Mouse (Mus musculus) megakaryocyte, embryonic 14.5 days (primary cell): ENCODE results near the gene Cfap206. TPM values are rescaled to one million over a fixed set of nuclear protein-coding genes. Genes with fewer than 3 reads are reported as not detected.

Source experiments
- H3K27me3 ChIP-seq: replicated peaks from 2 replicates; pipeline ENCODE3; 2012; ENCODE audit warnings: inconsistent platforms
- H3K36me3 ChIP-seq: replicated peaks from 2 replicates; pipeline ENCODE3; 2012; ENCODE audit warnings: low read length, inconsistent platforms, mixed read lengths
- H3K4me1 ChIP-seq: 2 replicates; pipeline ENCODE4 v1.6.1; 2012; ENCODE audit warnings: inconsistent platforms
- H3K4me3 ChIP-seq: replicated peaks from 2 replicates; pipeline ENCODE3; 2012; ENCODE audit warnings: moderate library complexity, mild to moderate bottlenecking, inconsistent platforms
- H3K9me3 ChIP-seq: 2 replicates; pipeline ENCODE4 v1.6.1; 2012; ENCODE audit warnings: inconsistent platforms
- FLI1 ChIP-seq: IDR thresholded peaks from 2 replicates; pipeline ENCODE4 v1.6.1; 2012; ENCODE audit warnings: low read length, inconsistent platforms, mixed read lengths
- GATA1 ChIP-seq: IDR thresholded peaks from 3 replicates; pipeline ENCODE4 v1.6.1; 2012; ENCODE audit warnings: mixed read lengths, low read length, inconsistent platforms, borderline replicate concordance
- polyA plus RNA-seq: library from polyadenylated mRNA; stranded (reverse); fragments of >175 nt; gene quantifications from 2 replicates; pipeline ENCODE4 v1.2.3, GENCODE M21; 2012; ENCODE audit warnings: low replicate concordance; ENCODE audit not compliant: insufficient read depth

Cfap206 gene
- polyA plus RNA-seq, 1 experiment: not detected

DNA sequence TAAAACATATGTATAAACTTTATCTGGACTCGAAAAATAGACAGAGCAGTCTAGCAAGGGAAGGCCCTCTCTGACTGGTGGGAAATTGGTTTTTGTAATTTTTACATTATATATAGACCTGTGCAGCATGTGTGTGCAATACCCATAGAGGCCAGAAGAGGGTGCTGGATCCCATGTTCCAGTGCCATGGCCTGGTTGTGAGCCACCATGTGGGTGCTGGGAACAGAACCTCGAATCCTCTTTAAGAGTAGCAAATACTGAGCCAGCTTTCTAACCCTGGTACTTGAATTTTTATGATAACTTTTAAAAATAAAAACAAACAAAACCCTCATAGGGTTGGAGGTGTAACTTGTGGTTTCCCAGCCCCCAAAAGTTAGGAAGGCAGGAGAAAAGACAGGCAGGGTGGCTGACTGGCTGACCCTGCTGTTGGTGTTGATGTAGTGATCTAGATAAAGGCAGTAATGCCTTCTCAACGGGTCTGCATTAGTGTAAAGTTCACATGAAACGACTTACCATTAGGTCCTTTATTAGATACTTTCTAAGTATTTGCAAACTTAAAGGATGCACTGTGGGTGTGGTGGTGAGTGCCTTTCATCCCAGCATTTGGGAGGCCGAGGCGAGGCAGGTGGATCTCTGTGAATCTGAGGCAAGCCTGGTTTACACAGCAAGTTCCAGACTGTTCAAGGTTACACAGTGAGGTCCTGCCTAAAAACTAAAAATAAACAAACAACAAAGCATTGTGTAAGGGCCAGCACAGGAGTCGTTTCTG is 9.7 kb downstream of the Cfap206 start:
- H3K4me3 ChIP-seq: no peak overlapping the region
- TF ChIP-seq GATA1 (no peak), FLI1 (no peak)
- H3K27me3 ChIP-seq: peaks cover 2% of the 10 kb centered on the region
- H3K9me3 ChIP-seq: peaks cover 32% of the 10 kb centered on the region
- no peaks in the 10 kb centered on the region for H3K4me1 ChIP-seq
- no peaks in the 10 kb centered on the region for H3K36me3 ChIP-seq

DNA sequence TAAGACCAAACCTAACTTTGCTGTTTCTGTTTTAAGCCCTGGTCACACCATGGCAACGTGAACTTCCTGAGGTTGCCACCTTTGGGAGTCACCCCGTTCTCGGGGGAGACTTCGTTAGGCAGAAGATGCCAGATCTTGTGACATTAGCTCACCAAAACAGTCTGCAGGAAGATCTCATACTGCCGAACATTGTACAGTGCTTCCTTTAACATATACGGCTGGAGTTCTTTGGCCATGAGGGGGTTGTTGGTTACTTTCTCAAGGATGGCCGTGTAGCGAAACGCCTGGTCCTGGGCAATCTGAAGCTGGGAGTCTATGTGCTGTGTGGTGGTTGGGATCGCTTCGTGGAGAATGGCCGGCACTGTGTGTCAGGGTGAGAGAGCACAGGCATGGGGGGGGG is 10.6 kb downstream of the Cfap206 start:
- H3K4me1 ChIP-seq: no peaks in the 10 kb centered on the region
- TF ChIP-seq GATA1 (no peak), FLI1 (no peak)
- peaks cover 32% of the 10 kb centered on the region for H3K9me3 ChIP-seq
- peaks cover 2% of the 10 kb centered on the region for H3K27me3 ChIP-seq
- H3K36me3 ChIP-seq: no peaks in the 10 kb centered on the region
- H3K4me3 ChIP-seq: no peak overlapping the region

DNA sequence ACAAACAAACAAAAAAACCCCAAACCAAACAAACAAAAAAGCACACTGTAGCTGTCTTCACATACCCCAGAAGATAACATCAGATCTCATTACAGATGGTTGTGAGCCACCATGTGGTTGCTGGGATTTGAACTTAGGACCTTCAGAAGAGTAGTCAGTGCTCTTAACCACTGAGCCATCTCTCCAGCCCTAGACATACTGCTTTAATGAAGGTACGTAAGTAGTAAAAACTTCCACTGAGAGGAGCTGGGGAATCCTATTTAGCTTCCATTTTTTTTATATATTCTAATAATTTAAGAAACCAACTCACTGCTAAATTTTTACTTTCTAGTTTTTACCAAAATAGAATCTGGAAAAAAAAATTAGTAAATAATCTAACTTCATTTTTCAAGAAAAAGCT is 14.9 kb downstream of the Cfap206 start:
- Histone ChIP-seq H3K4me1 (no peaks in the 10 kb centered on the region), H3K9me3 (peaks cover 31% of the 10 kb centered on the region), H3K4me3 (no peak overlapping the region), H3K27me3 (no peaks in the 10 kb centered on the region), H3K36me3 (no peaks in the 10 kb centered on the region)
- TF ChIP-seq GATA1 (no peak), FLI1 (no peak)

DNA sequence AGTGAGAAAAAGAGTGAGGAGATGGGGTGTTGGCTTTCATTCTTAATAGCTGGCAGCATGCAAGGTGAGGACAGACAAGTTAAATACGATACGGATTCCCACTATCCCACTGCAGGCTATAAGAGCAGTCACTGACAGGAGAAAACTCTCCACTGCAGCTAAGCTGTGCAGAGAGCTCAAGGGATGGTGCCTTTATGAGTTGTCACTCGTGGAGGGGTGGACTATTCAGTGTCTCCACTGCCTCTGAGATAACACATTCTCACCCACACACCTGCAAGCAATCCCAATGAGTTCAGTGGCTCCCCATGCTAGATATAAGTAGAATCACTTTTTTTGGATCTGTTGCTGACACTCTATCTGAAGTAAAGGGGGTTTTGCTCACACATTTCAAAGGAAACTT is 21.9 kb downstream of the Cfap206 start:
- Histone ChIP-seq H3K27me3 (no peaks in the 10 kb centered on the region), H3K4me3 (no peak overlapping the region), H3K4me1 (no peaks in the 10 kb centered on the region), H3K36me3 (no peaks in the 10 kb centered on the region), H3K9me3 (peaks cover 20% of the 10 kb centered on the region)
- no peak for TF ChIP-seq FLI1
- TF ChIP-seq GATA1: no peak

DNA sequence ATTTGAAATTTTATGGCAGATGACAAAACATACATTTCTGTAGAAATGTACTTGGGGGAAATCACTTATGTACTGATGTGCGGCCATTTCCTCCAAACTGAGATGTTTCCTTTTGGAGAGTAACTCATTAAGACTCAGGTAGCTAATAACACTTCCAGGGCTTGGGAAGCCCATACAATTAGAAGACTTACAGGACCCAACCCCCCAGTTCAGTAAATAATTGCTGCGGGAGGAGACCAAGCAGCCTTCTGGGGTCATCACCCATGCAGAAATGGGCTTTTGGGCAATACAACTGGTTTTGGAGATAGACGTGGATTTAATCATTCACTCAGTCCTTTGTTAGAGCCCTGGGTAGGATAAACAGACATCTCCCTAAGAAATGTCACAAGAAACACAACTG is 22.8 kb downstream of the Cfap206 start:
- TF ChIP-seq FLI1: no peak
- no peak for TF ChIP-seq GATA1
- no peak overlapping the region for H3K4me3 ChIP-seq
- no peaks in the 10 kb centered on the region for H3K4me1 ChIP-seq
- H3K27me3 ChIP-seq: no peaks in the 10 kb centered on the region
- H3K36me3 ChIP-seq: no peaks in the 10 kb centered on the region
- peaks cover 20% of the 10 kb centered on the region for H3K9me3 ChIP-seq

DNA sequence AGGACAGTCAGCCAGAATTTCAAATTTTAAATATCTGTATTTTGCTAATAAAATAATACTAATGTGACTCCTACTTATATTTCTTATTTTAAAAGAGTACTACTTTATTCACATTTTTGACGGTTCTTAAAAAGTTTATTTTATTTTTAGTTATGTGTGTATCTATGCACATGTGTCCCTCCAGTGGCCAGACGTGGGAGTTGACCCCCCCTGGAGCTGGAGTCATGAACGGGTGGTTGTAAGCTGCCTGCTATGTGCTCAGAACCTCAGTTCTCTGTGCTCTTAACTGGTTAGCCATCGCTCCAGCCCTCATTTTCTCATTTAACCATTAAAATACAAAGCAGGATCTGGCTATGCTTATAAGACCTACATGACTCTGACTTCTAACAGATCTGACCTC is 27.0 kb downstream of the Cfap206 start:
- Histone ChIP-seq H3K4me1 (no peaks in the 10 kb centered on the region), H3K4me3 (no peak overlapping the region), H3K27me3 (peaks cover 1% of the 10 kb centered on the region), H3K9me3 (peaks cover 7% of the 10 kb centered on the region; the same call in 1 of the 2 replicates), H3K36me3 (no peaks in the 10 kb centered on the region)
- TF ChIP-seq FLI1 (no peak), GATA1 (no peak)

DNA sequence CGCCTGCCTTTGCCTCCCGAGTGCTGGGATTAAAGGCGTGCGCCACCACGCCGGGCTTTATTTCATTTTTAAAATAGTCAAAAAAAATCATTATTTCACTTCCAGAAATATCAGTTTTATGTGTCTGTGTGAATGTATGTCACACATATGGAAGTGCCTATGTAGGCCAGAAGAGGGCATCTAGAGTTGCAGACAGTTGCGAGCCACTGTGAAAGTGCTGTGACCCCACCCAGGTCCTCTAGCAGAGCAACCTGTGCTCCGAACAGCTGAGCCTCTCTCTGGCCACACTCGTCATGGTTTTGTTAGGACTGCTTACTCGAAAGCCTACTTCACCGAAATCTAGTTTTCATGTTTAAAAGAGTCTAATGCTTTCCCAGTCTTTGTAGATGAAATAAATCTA is 27.8 kb downstream of the Cfap206 start:
- Histone ChIP-seq H3K9me3 (peaks cover 7% of the 10 kb centered on the region; the same call in 1 of the 2 replicates), H3K36me3 (no peaks in the 10 kb centered on the region), H3K4me1 (no peaks in the 10 kb centered on the region), H3K27me3 (peaks cover 1% of the 10 kb centered on the region), H3K4me3 (no peak overlapping the region)
- TF ChIP-seq FLI1 (no peak), GATA1 (no peak)

DNA sequence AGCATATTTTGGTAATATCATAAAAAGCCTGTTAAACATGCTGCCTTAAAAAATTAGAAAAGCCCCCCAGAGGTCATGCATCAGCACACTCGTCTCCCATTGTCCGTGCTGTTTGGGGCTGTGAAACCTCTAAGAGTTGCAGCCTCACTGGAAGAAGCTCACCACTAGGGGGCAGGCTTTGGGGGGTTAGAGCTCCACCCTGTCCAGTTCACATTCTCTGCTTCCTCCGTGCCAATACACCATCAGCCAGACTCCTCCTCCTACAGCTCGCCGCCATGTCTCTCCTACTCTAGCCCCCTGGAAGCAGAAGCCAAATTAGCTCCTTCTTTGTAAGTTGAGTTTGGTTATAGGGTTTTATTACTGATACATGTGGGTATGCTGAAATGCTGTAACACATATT is 28.5 kb downstream of the Cfap206 start:
- TF ChIP-seq GATA1 (no peak), FLI1 (no peak)
- Histone ChIP-seq H3K4me1 (no peaks in the 10 kb centered on the region), H3K27me3 (peaks cover 1% of the 10 kb centered on the region), H3K9me3 (peaks cover 7% of the 10 kb centered on the region; the same call in 1 of the 2 replicates), H3K36me3 (no peaks in the 10 kb centered on the region), H3K4me3 (no peak overlapping the region)

DNA sequence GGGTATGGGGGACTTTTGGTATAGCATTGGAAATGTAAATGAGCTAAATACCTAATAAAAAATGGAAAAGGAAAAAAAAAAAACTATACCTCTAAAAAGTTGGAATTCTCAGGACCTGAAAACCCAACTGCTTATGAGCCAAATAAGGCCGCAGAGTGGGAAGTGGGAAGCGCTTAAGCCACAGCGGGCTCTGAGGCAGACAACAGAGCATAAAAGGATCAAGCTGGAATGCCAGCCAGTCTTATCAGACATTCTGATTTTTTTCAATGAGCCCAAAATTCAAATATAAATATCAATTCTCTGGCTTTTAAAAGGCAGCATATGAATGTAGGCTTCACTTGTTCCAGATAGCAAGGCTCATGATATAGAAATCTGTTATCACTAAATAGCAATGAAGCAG is 42.0 kb downstream of the Cfap206 start:
- no peak for TF ChIP-seq FLI1
- TF ChIP-seq GATA1: no peak
- Histone ChIP-seq H3K4me1 (peaks cover 19% of the 10 kb centered on the region), H3K27me3 (no peaks in the 10 kb centered on the region), H3K36me3 (peaks cover 2% of the 10 kb centered on the region), H3K4me3 (no peak overlapping the region), H3K9me3 (no peaks in the 10 kb centered on the region)

DNA sequence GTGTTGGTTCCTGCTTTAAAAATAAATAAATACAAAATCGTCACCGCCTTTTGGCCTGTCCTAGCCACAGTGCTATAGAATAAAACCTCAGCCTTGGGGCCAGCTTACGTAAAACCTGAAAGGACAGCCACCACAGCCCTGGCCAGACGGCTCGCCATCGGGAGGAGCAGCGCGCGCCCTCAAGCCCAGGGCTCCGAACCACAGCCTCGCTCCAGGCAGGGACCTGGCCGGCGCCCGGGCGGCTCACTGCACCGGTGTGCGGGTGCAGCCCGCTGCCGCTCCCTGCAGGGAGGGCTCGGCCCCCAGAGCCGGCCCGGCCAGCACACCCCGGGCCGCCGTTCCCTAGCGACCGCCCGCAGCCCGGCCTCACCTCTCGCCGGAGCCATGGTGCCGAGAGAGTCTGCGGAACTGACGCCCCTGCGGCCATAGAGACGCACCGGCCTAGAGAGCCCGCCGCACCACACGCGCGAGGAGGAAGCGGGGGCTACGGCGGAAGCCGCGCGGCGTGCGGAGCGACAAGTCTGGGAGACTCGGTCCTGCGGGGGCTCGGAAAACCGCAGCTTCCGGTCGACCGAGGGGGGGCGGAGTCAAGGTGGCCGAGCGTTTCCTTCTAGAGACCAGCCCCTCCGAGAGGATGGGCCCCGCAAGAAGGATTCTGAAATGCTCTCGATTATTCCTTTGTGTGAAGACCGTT is 43.0 kb downstream of the Cfap206 start, which contains the start of gene Slc35a1:
Gene Slc35a1 (minus strand): TSS at position 565 of the 694 bp plus-strand sequence.
- no peak for TF ChIP-seq GATA1
- TF ChIP-seq FLI1: peak; percentile 58; the same call in 1 of the 2 replicates
- Histone ChIP-seq H3K9me3 (no peaks in the 10 kb centered on the region), H3K4me1 (peaks cover 19% of the 10 kb centered on the region)

More for the DNA sequence above, 43.0 kb downstream of the Cfap206 start, which contains the start of gene Slc35a1:
- peaks cover 12% of the 10 kb centered on the region for H3K36me3 ChIP-seq
- peak within 1 kb of the TSS; percentile 93 for H3K4me3 ChIP-seq
- no peaks in the 10 kb centered on the region for H3K27me3 ChIP-seq
